Mouse (Mus musculus) MEL (cell line): Measurements from ENCODE around the gene Lingo1.

Experiments used
- CHD2 ChIP-seq: IDR thresholded peaks from 2 replicates; pipeline ENCODE4 v1.6.1; 2011; ENCODE audit warnings: low read length, improper control_type of control experiment
- MYC ChIP-seq: IDR thresholded peaks from 2 replicates; pipeline ENCODE4 v1.6.1; 2011; ENCODE audit warnings: low read depth, mild to moderate bottlenecking, low read length, improper control_type of control experiment, moderate library complexity
- POLR2A ChIP-seq, 2 experiments: IDR thresholded peaks; 2 replicates each; pipeline ENCODE4 v1.6.1; 2011 to 2012; ENCODE audit warnings: low read length in 2 of 2, mild to moderate bottlenecking in 2 of 2, control low read depth in 1 of 2, improper control_type of control experiment in 1 of 2, low read depth in 1 of 2, moderate library complexity in 1 of 2; ENCODE audit not compliant: control insufficient read depth in 1 of 2, insufficient read depth in 1 of 2, poor library complexity in 1 of 2
- TBP ChIP-seq: IDR thresholded peaks from 2 replicates; pipeline ENCODE4 v1.8.0; 2011; ENCODE audit warnings: low read depth, low read length, improper control_type of control experiment
- UBTF ChIP-seq: IDR thresholded peaks from 2 replicates; pipeline ENCODE4 v1.6.1; 2012; ENCODE audit warnings: low read depth, mild to moderate bottlenecking, inconsistent platforms, low read length, improper control_type of control experiment, moderate library complexity, borderline replicate concordance; ENCODE audit not compliant: insufficient read depth
- ZMIZ1 ChIP-seq: IDR thresholded peaks from 2 replicates; pipeline ENCODE4 v1.6.1; 2012; ENCODE audit warnings: low read depth, mild to moderate bottlenecking, inconsistent platforms, low read length, improper control_type of control experiment, moderate library complexity

DNA sequence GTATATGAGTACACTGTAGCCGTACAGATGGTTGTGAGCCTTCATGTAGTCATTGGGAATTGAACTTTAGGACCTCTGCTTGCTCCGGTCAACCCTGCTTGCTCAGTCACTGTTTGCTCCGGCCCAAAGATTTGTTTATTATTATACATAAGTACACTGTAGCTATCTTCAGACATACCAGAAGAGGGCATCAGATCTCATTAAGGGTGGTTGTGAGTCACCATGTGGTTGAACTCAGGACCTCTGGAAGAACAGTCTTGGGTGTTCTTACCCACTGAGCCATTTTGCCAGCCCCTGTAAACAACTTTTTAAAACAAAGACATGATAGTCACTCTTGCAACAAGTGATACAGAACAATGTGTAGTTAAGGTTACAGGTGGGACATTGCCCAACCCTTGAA is 35.6 kb upstream of the Lingo1 start:
- TF ChIP-seq ZMIZ1, result no peak
- no peak for TF ChIP-seq UBTF
- TF ChIP-seq MYC, result no peak
- no peak for TF ChIP-seq POLR2A (IDR thresholded peaks at IDR 0.05; ENCODE audit: control insufficient read depth in 1 of 2, insufficient read depth in 1 of 2, low read depth in 1 of 2, low read length in 2 of 2, poor library complexity in 1 of 2)
- TF ChIP-seq CHD2, result no peak
- TF ChIP-seq TBP, result no peak
